Mouse (Mus musculus) midbrain, embryonic 11.5 days (tissue): ENCODE data around the gene Cachd1. TPM values are rescaled to one million over a fixed set of nuclear protein-coding genes. Genes with fewer than 3 reads are reported as not detected.

Experiments
- ATAC-seq: fragments of 200-750 bp; cut with Nextera tagmentation; 2 replicates; pipeline ENCODE4 v1.8.0; 2017; ENCODE audit warnings: moderate TSS enrichment, moderate library complexity; ENCODE audit not compliant: low FRiP score
- DNase-seq: peaks from one replicate; pipeline ENCODE4 v3.0.0; 2015; ENCODE audit warnings: low spot score; ENCODE audit errors: missing footprints
- H3K27ac ChIP-seq: fragments of 300-500 bp; sonication (generic); 2 replicates; pipeline ENCODE4 v1.5.1; 2014; ENCODE audit warnings: low read depth, low read length
- H3K27me3 ChIP-seq: fragments of 300-500 bp; sonication (generic); 2 replicates; pipeline ENCODE4 v1.6.1; 2014; ENCODE audit warnings: mild to moderate bottlenecking, low read length, moderate library complexity, mixed read lengths; ENCODE audit not compliant: control insufficient read depth, insufficient read depth
- H3K36me3 ChIP-seq: fragments of 300-500 bp; sonication (generic); 2 replicates; pipeline ENCODE4 v1.6.1; 2014; ENCODE audit warnings: mild to moderate bottlenecking, low read length, moderate library complexity, mixed read lengths; ENCODE audit not compliant: control insufficient read depth, insufficient read depth
- H3K4me1 ChIP-seq: fragments of 300-500 bp; sonication (generic); 2 replicates; pipeline ENCODE4 v1.6.1; 2014; ENCODE audit warnings: low read length; ENCODE audit not compliant: control insufficient read depth, insufficient read depth
- H3K4me2 ChIP-seq: fragments of 300-500 bp; sonication (generic); 2 replicates; pipeline ENCODE4 v1.6.1; 2014; ENCODE audit warnings: mild to moderate bottlenecking, moderate library complexity
- H3K4me3 ChIP-seq: fragments of 300-500 bp; sonication (generic); 2 replicates; pipeline ENCODE4 v1.5.1; 2014; ENCODE audit warnings: low read depth, low read length
- H3K9ac ChIP-seq: fragments of 300-500 bp; sonication (generic); 2 replicates; pipeline ENCODE4 v1.6.1; 2014; ENCODE audit warnings: low read length
- H3K9me3 ChIP-seq: fragments of 300-500 bp; sonication (generic); 2 replicates; pipeline ENCODE4 v1.6.1; 2016; ENCODE audit warnings: low read length; ENCODE audit not compliant: control insufficient read depth
- WGBS: fragments of 180-500 bp; shearing (Covaris S2); extraction: QIAGEN DNeasy Blood & Tissue Kit; methylation state at CpG from one replicate; pipeline ENCODE4 v1.1.7; 2014; 5-methylcytosine and 5-hydroxymethylcytosine counted together
- polyA plus RNA-seq: library from polyadenylated mRNA; unstranded; fragments of >200 nt; fragmentation: Nextera tagmentation; extraction: Ambion mirVana; gene quantifications from 2 replicates; pipeline ENCODE4 v1.2.1, GENCODE M21; 2014

The Cachd1 gene
- polyA plus RNA-seq, 1 experiment from 2014 or later: 39.0 TPM

DNA sequence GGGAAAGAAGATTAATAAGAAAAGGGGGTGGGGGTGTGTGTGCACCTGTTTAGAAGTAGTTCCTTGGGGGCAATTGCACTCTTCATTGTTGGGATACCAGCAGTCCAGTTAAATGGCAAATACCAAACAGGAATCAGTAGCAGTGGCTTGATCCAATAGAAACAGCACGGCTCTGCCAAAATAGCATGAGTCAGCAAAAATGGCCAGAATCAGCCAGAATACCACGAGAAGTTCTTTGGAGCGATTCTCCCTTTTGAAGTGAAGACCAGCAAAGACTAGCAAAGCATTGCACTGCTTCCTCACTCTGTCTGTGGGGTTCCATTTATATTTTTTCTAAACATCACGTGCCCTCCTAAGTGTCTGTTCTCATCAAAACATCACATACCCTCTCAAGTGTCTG is 241.3 kb downstream of the Cachd1 start:
- Histone ChIP-seq H3K9me3 (peaks cover 3% of the 10 kb centered on the region; the same call in 1 of the 2 replicates), H3K27ac (no peak overlapping the region), H3K36me3 (no peaks in the 10 kb centered on the region), H3K27me3 (no peaks in the 10 kb centered on the region), H3K9ac (no peak overlapping the region), H3K4me3 (no peak overlapping the region), H3K4me2 (no peak overlapping the region), H3K4me1 (no peaks in the 10 kb centered on the region)
- WGBS: 85% methylated on average over 4 of the region's 4 CpGs
- no peak for DNase-seq
- no peak for ATAC-seq

DNA sequence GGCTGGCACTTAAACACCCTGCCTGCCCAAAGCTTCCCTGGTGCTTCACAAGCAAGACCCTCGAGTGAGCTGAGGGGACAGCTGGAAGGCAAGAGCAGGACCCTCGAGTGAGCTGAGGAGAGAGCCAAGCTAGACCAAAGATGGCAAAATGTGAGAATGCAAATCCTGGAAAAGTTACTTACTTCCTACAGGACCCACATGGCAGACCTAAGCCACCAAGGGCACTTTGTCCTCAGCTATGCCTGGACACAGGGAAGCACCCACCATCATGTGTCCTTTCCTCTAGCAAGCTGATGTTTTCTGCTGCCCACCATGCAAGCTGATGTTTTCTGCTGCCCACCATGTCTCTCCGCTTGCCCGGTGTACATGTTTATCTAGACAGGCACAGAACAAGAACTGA is 244.1 kb downstream of the Cachd1 start, which contains the start of gene Gm10577:
TSS of gene Gm10577 (minus strand) at position 101 of the 400 bp plus-strand sequence.
- no peaks in the 10 kb centered on the region for H3K4me1 ChIP-seq
- H3K36me3 ChIP-seq: no peaks in the 10 kb centered on the region
- peaks cover 5% of the 10 kb centered on the region; the same call in 1 of the 2 replicates for H3K9me3 ChIP-seq
- ATAC-seq (no peak), DNase-seq (peak; percentile 39)
- no peak within 1 kb of the TSS for H3K4me2 ChIP-seq
- H3K27me3 ChIP-seq: no peaks in the 10 kb centered on the region
- no peak within 1 kb of the TSS for H3K9ac ChIP-seq
- 85% methylated on average over 4 of the region's 4 CpGs for WGBS
- no peak within 1 kb of the TSS for H3K27ac ChIP-seq
- no peak within 1 kb of the TSS for H3K4me3 ChIP-seq

DNA sequence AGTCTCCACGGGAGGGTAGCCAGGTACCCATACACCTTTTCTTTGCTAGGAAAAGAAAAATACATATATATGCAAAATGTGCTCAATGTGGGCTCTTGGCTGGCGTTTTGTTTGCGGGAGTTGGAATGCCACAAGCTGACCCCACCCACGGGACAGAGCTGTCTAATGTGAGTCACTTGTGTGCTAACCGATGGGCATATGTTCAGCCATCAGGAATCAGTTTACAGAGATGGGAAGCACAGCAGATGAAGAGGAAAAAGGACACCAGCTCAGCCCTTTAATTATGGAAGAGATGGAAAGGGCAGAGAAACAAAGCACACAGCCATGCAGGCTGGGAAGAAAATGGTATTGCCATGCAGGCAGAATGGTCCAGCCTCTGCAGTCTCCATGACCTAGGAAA is 250.1 kb downstream of the Cachd1 start:
- DNase-seq: no peak
- H3K27me3 ChIP-seq: no peaks in the 10 kb centered on the region
- no peak overlapping the region for H3K4me3 ChIP-seq
- 0 out of 2 replicates have a peak, but pooled peaks have one; percentile 9 for ATAC-seq
- H3K36me3 ChIP-seq: no peaks in the 10 kb centered on the region
- no peak overlapping the region for H3K4me2 ChIP-seq
- H3K9me3 ChIP-seq: peaks cover 5% of the 10 kb centered on the region; the same call in 1 of the 2 replicates
- no peak overlapping the region for H3K9ac ChIP-seq
- H3K4me1 ChIP-seq: peaks cover 2% of the 10 kb centered on the region; the same call in 1 of the 2 replicates
- 71% methylated on average over 5 of the region's 5 CpGs for WGBS
- H3K27ac ChIP-seq: no peak overlapping the region

DNA sequence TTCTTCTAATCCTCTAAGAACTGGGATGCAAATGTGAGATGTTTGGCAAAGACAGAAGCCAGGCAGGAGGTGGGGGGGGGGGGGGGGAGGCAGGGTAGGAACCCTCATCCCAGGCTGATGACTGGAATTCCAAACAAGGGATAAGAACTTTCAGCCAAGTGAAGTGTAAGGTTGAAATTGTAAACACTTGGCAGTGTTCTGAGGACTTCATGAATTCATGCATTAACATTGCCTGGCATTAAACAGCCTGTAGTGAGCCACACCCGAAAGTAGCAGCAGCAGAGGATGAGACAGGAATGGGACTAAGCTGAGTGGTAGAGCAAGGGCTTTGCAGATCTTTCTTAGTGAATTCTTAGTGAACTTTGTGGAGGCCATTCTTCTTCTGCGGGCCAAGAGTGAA is 250.5 kb downstream of the Cachd1 start:
- H3K27me3 ChIP-seq: no peaks in the 10 kb centered on the region
- peaks cover 2% of the 10 kb centered on the region; the same call in 1 of the 2 replicates for H3K4me1 ChIP-seq
- 73% methylated on average over 2 of the region's 2 CpGs for WGBS
- H3K4me2 ChIP-seq: no peak overlapping the region
- H3K36me3 ChIP-seq: no peaks in the 10 kb centered on the region
- ATAC-seq (0 out of 2 replicates have a peak, but pooled peaks have one; percentile 30), DNase-seq (no peak)
- no peak overlapping the region for H3K27ac ChIP-seq
- H3K4me3 ChIP-seq: no peak overlapping the region
- no peak overlapping the region for H3K9ac ChIP-seq
- peaks cover 5% of the 10 kb centered on the region; the same call in 1 of the 2 replicates for H3K9me3 ChIP-seq

DNA sequence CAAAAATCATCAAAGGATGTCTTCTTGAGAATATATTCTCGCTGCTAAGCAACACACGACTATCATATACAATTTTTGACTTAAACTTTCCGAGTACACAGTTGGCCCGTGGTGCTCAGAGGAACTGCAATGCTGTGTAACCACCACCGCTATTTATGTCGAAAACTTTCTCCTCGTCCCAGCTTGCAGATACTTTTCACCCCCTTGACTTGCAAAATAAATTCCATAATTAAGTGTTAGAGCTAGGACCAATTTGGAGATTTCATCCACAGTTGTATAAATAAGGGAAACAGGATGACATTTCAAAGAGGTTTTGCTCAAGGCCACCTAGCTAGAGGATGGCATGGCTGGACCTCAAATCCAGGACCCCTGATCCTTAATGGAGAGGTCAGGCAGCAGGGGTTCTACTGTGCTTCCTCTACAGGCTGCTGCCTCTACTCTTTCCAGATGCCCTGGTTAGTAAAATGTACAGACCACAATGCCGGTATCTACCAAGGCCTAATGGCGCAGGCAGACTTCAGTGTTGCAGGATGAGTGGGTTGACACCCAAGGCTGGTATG is 251.5 kb downstream of the Cachd1 start:
- no peak for DNase-seq
- 92% methylated on average over 9 of the region's 9 CpGs for WGBS
- no peak overlapping the region for H3K4me3 ChIP-seq
- H3K27me3 ChIP-seq: no peaks in the 10 kb centered on the region
- H3K36me3 ChIP-seq: no peaks in the 10 kb centered on the region
- H3K4me2 ChIP-seq: no peak overlapping the region
- H3K9ac ChIP-seq: no peak overlapping the region
- peaks cover 2% of the 10 kb centered on the region; the same call in 1 of the 2 replicates for H3K4me1 ChIP-seq
- peaks cover 4% of the 10 kb centered on the region; the same call in 1 of the 2 replicates for H3K9me3 ChIP-seq
- ATAC-seq: no peak
- no peak overlapping the region for H3K27ac ChIP-seq

DNA sequence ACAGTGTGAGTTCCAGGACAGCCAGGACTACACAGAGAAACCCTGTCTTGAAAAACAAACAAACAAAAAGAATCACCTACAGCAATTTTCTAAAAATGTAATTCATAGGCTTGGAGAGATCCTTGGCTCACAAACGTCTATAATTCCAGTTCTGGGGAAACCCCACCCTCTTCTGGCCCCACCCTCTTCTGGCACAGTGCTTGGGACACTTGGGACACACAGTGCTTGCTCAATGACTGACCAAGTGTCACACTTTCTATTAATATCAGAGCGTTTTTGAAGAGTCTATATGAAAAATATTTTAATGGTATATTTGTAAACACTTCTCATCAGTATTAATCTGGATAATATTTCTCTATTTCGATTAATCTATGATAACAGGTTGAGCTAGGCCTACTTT is 256.6 kb downstream of the Cachd1 start:
- Histone ChIP-seq H3K27me3 (no peaks in the 10 kb centered on the region), H3K27ac (no peak overlapping the region), H3K9ac (no peak overlapping the region), H3K36me3 (no peaks in the 10 kb centered on the region), H3K4me2 (no peak overlapping the region), H3K4me1 (no peaks in the 10 kb centered on the region), H3K9me3 (no peaks in the 10 kb centered on the region), H3K4me3 (no peak overlapping the region)
- WGBS: 82% methylated on average over 3 of the region's 3 CpGs
- DNase-seq (no peak), ATAC-seq (no peak)

DNA sequence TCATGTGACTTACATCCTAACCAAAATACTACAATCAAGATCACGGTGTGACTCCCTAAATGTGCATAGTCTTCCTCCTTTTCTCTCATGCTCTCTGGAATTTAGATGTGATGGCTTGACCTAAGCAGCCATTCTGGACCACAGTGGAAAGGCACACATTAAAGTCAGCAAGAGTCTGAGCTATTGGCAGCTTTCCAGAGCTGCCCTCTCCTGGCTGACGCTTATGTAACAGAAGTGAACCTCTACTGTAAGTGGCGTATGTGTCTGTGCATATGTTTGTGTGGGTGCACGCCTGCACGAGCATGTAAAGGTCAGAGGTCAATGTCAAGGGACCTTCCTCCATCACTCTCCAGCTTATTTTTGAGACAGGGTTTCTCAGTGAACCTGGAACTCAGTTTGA is 258.7 kb downstream of the Cachd1 start:
- no peaks in the 10 kb centered on the region for H3K9me3 ChIP-seq
- H3K4me1 ChIP-seq: no peaks in the 10 kb centered on the region
- no peak overlapping the region for H3K4me3 ChIP-seq
- no peaks in the 10 kb centered on the region for H3K27me3 ChIP-seq
- no peak overlapping the region for H3K27ac ChIP-seq
- DNase-seq (no peak), ATAC-seq (no peak)
- no peak overlapping the region for H3K4me2 ChIP-seq
- 90% methylated on average over 5 of the region's 5 CpGs for WGBS
- H3K9ac ChIP-seq: no peak overlapping the region
- no peaks in the 10 kb centered on the region for H3K36me3 ChIP-seq

DNA sequence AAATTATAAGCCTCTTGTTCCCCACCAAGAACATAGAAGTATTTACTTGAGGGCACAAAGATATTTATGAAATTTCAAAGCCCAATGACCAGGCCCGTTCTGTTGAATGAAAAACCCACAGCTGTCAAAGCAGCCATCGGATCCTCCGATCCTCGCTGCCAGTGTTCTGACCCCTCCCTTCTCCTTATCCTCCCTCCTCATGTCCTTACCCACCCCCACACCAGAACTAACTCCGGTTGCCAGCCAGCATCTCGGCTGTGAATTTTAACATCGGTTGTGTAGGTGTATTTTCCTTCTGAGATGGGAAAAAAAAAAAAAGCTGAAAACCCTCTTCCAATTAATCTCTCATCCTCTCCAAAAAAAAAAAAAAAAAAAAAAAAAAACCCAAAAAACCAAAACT is 260.7 kb downstream of the Cachd1 start:
- Histone ChIP-seq H3K4me1 (no peaks in the 10 kb centered on the region), H3K27me3 (no peaks in the 10 kb centered on the region), H3K4me2 (no peak overlapping the region), H3K4me3 (no peak overlapping the region), H3K9ac (no peak overlapping the region), H3K36me3 (no peaks in the 10 kb centered on the region), H3K9me3 (no peaks in the 10 kb centered on the region), H3K27ac (no peak overlapping the region)
- WGBS: 62% methylated on average over 7 of the region's 7 CpGs
- ATAC-seq (no peak), DNase-seq (no peak)

DNA sequence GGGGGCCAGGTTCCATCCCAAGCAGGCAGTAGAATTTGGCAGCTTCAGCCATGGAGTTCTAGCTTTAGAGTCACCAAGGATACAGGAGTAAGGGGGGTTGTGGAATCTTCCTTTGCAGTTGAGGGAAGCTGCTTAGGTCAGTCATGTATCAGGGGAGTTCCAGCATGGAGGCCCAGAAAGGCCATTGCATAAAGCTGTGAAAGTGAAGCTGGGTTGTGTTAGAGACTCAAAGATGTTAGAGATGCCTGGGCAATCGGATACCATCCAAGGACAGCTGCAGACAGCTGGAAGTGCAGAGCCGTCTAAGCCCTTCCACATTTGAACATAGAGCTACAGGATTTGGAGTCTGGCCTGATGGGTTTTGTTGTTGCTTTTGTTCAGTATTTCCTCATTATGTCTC is 267.2 kb downstream of the Cachd1 start:
- no peak overlapping the region for H3K27ac ChIP-seq
- H3K27me3 ChIP-seq: no peaks in the 10 kb centered on the region
- no peaks in the 10 kb centered on the region for H3K4me1 ChIP-seq
- ATAC-seq (no peak), DNase-seq (no peak)
- H3K9me3 ChIP-seq: no peaks in the 10 kb centered on the region
- H3K4me3 ChIP-seq: no peak overlapping the region
- no peak overlapping the region for H3K9ac ChIP-seq
- H3K36me3 ChIP-seq: no peaks in the 10 kb centered on the region
- 92% methylated on average over 2 of the region's 2 CpGs for WGBS
- no peak overlapping the region for H3K4me2 ChIP-seq
